Mouse (Mus musculus): Measurements from ENCODE around the gene Camta1. TPM values are rescaled to one million over a fixed set of nuclear protein-coding genes. Genes with fewer than 3 reads are reported as not detected.
A peak's percentile ranks its signal among the peaks of the same experiment; 100 is the strongest.

The Camta1 gene
- total and polyA plus RNA-seq, 2 experiments, result 2.7 to 6.1 TPM

DNA sequence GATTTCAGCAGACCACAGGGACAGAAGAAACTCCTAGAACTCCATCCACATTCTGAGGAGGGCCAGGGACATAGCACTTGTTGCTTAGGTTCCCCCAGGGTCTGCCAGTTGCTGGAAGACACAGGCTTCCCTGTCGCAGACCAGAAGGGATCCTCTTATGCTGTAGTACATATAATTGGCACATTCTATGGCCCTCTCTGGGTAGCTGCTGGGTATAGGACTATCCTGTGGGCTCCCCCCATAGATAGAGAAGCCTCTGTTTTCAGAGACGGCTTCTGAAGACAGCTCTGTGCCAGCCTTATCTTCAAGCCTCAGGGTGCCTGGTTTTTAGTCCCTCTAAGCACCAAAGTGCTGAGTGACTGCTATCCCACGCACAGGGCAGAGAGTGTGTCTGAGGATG lies 690.6 kb downstream of the Camta1 start:
- WGBS, result 78% methylated on average over 3 of the region's 3 CpGs
- H3K27ac ChIP-seq (replicated peaks; ENCODE audit: insufficient read depth, low read depth, low read length), result no peak overlapping the region
- no peak for DNase-seq (ENCODE audit: extremely low read depth, low read depth, low spot score)
- no peak overlapping the region for H3K4me3 ChIP-seq (ENCODE audit: insufficient read depth, low read depth, low read length)
- no peaks in the 10 kb centered on the region for H3K36me3 ChIP-seq (ENCODE audit: control insufficient read depth, insufficient read depth, low read length)
- no peaks in the 10 kb centered on the region for H3K27me3 ChIP-seq (ENCODE audit: control insufficient read depth, insufficient read depth, low read length)
- TF ChIP-seq CTCF (IDR thresholded peaks at IDR 0.05; ENCODE audit: low read depth, low read length) (no peak), POLR2A (IDR thresholded peaks at IDR 0.05; ENCODE audit: extremely low read depth, insufficient read depth, low read length) (no peak)
- no peak overlapping the region for H3K9ac ChIP-seq (ENCODE audit: low read depth, low read length)
- H3K4me1 ChIP-seq (ENCODE audit: control insufficient read depth, insufficient read depth, low read length), result no peaks in the 10 kb centered on the region
- no peaks in the 10 kb centered on the region for H3K79me2 ChIP-seq (ENCODE audit: control insufficient read depth, insufficient read depth, low read length)

- no peak overlapping the region for H3K27ac ChIP-seq (replicated peaks; ENCODE audit: insufficient read depth, low read depth, low read length)
- H3K36me3 ChIP-seq (ENCODE audit: control insufficient read depth, insufficient read depth, low read length), result no peaks in the 10 kb centered on the region
- H3K27me3 ChIP-seq (ENCODE audit: control insufficient read depth, insufficient read depth, low read length), result no peaks in the 10 kb centered on the region
- H3K4me3 ChIP-seq (ENCODE audit: insufficient read depth, low read depth, low read length), result no peak overlapping the region
- no peak for TF ChIP-seq POLR2A (IDR thresholded peaks at IDR 0.05; ENCODE audit: extremely low read depth, insufficient read depth, low read length)
- no peak for TF ChIP-seq CTCF (IDR thresholded peaks at IDR 0.05; ENCODE audit: low read depth, low read length)
- H3K9ac ChIP-seq (ENCODE audit: low read depth, low read length), result no peak overlapping the region
- DNase-seq (ENCODE audit: extremely low read depth, low read depth, low spot score), result no peak
- no peaks in the 10 kb centered on the region for H3K79me2 ChIP-seq (ENCODE audit: control insufficient read depth, insufficient read depth, low read length)
- H3K4me1 ChIP-seq (ENCODE audit: control insufficient read depth, insufficient read depth, low read length), result no peaks in the 10 kb centered on the region
- 67% methylated on average over 18 of the region's 18 CpGs for WGBS
Measured at GRCm38 (mm10) chr4:151170658-151171057, 691.0 kb downstream of the Camta1 start.

GRCm38 (mm10) chr4:151166969-151167368 lies 694.7 kb downstream of the Camta1 start:
- no peak overlapping the region for H3K9ac ChIP-seq (ENCODE audit: low read depth, low read length)
- H3K4me1 ChIP-seq (ENCODE audit: control insufficient read depth, insufficient read depth, low read length), result no peaks in the 10 kb centered on the region
- 76% methylated on average over 6 of the region's 6 CpGs for WGBS
- no peak for DNase-seq (ENCODE audit: extremely low read depth, low read depth, low spot score)
- H3K27ac ChIP-seq (replicated peaks; ENCODE audit: insufficient read depth, low read depth, low read length), result no peak overlapping the region
- H3K4me3 ChIP-seq (ENCODE audit: insufficient read depth, low read depth, low read length), result no peak overlapping the region
- no peaks in the 10 kb centered on the region for H3K36me3 ChIP-seq (ENCODE audit: control insufficient read depth, insufficient read depth, low read length)
- no peak for TF ChIP-seq POLR2A (IDR thresholded peaks at IDR 0.05; ENCODE audit: extremely low read depth, insufficient read depth, low read length)
- TF ChIP-seq CTCF (IDR thresholded peaks at IDR 0.05; ENCODE audit: low read depth, low read length), result no peak
- no peaks in the 10 kb centered on the region for H3K79me2 ChIP-seq (ENCODE audit: control insufficient read depth, insufficient read depth, low read length)
- H3K27me3 ChIP-seq (ENCODE audit: control insufficient read depth, insufficient read depth, low read length), result no peaks in the 10 kb centered on the region

DNA sequence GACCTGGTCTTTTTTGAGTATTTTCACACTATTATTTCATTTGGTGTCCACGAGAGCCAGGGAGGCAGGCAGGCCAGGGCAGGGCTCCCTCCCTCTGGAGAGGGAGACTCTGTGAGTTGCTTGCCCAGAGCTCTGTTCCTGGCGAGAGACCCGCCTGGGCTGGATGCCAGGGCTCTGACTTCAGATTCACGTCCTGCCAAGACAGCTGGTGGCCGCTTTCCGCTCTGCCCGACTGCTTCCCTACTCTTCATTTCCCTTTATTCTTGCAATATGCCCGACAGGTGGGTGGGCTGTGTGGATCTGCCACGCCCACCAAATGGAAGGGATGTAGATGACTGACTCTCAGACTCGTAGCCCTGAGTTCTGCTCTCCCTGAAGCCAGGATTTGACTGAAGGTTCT lies 696.1 kb downstream of the Camta1 start:
- Histone ChIP-seq H3K79me2 (ENCODE audit: control insufficient read depth, insufficient read depth, low read length) (no peaks in the 10 kb centered on the region), H3K4me3 (ENCODE audit: insufficient read depth, low read depth, low read length) (no peak overlapping the region), H3K27me3 (ENCODE audit: control insufficient read depth, insufficient read depth, low read length) (no peaks in the 10 kb centered on the region), H3K4me1 (ENCODE audit: control insufficient read depth, insufficient read depth, low read length) (no peaks in the 10 kb centered on the region), H3K36me3 (ENCODE audit: control insufficient read depth, insufficient read depth, low read length) (no peaks in the 10 kb centered on the region), H3K27ac (replicated peaks; ENCODE audit: insufficient read depth, low read depth, low read length) (no peak overlapping the region), H3K9ac (ENCODE audit: low read depth, low read length) (no peak overlapping the region)
- DNase-seq (ENCODE audit: extremely low read depth, low read depth, low spot score), result peak; percentile 29
- no peak for TF ChIP-seq CTCF (IDR thresholded peaks at IDR 0.05; ENCODE audit: low read depth, low read length)
- TF ChIP-seq POLR2A (IDR thresholded peaks at IDR 0.05; ENCODE audit: extremely low read depth, insufficient read depth, low read length), result no peak
- 15% methylated on average over 10 of the region's 10 CpGs for WGBS

GRCm38 (mm10) chr4:151164309-151164708 lies 697.4 kb downstream of the Camta1 start:
- Histone ChIP-seq H3K4me3 (ENCODE audit: insufficient read depth, low read depth, low read length) (no peak overlapping the region), H3K4me1 (ENCODE audit: control insufficient read depth, insufficient read depth, low read length) (no peaks in the 10 kb centered on the region), H3K27me3 (ENCODE audit: control insufficient read depth, insufficient read depth, low read length) (no peaks in the 10 kb centered on the region), H3K36me3 (ENCODE audit: control insufficient read depth, insufficient read depth, low read length) (no peaks in the 10 kb centered on the region), H3K9ac (ENCODE audit: low read depth, low read length) (no peak overlapping the region), H3K79me2 (ENCODE audit: control insufficient read depth, insufficient read depth, low read length) (no peaks in the 10 kb centered on the region), H3K27ac (replicated peaks; ENCODE audit: insufficient read depth, low read depth, low read length) (no peak overlapping the region)
- TF ChIP-seq POLR2A (IDR thresholded peaks at IDR 0.05; ENCODE audit: extremely low read depth, insufficient read depth, low read length) (no peak), CTCF (IDR thresholded peaks at IDR 0.05; ENCODE audit: low read depth, low read length) (no peak)
- WGBS, result 52% methylated on average over 1 of the region's 1 CpGs
- no peak for DNase-seq (ENCODE audit: extremely low read depth, low read depth, low spot score)

GRCm38 (mm10) chr4:151161869-151162268 lies 699.8 kb downstream of the Camta1 start:
- Histone ChIP-seq H3K27me3 (ENCODE audit: control insufficient read depth, insufficient read depth, low read length) (no peaks in the 10 kb centered on the region), H3K4me1 (ENCODE audit: control insufficient read depth, insufficient read depth, low read length) (no peaks in the 10 kb centered on the region), H3K9ac (ENCODE audit: low read depth, low read length) (no peak overlapping the region), H3K4me3 (ENCODE audit: insufficient read depth, low read depth, low read length) (no peak overlapping the region), H3K27ac (replicated peaks; ENCODE audit: insufficient read depth, low read depth, low read length) (no peak overlapping the region), H3K36me3 (ENCODE audit: control insufficient read depth, insufficient read depth, low read length) (no peaks in the 10 kb centered on the region), H3K79me2 (ENCODE audit: control insufficient read depth, insufficient read depth, low read length) (no peaks in the 10 kb centered on the region)
- WGBS, result 45% methylated on average over 6 of the region's 6 CpGs
- TF ChIP-seq CTCF (IDR thresholded peaks at IDR 0.05; ENCODE audit: low read depth, low read length) (no peak), POLR2A (IDR thresholded peaks at IDR 0.05; ENCODE audit: extremely low read depth, insufficient read depth, low read length) (no peak)
- no peak for DNase-seq (ENCODE audit: extremely low read depth, low read depth, low spot score)

Data from liver, adult 2 months (tissue).